Mouse (Mus musculus) MEL (cell line): Measurements from ENCODE around the gene Ispd.

ENCODE experiments used
- CTCF ChIP-seq, 3 experiments: IDR thresholded peaks in 2 of 3; conservative IDR thresholded peaks in 1 of 3; 2 replicates each; pipeline ENCODE4 v1.5.1; 2011 to 2012; ENCODE audit warnings: low read length in 3 of 3, low read depth in 2 of 3, mild to moderate bottlenecking in 2 of 3, improper control_type of control experiment in 1 of 3, inconsistent platforms in 1 of 3, mixed read lengths in 1 of 3, moderate library complexity in 1 of 3; ENCODE audit not compliant: control insufficient read depth in 1 of 3, insufficient read depth in 1 of 3, poor library complexity in 1 of 3, severe bottlenecking in 1 of 3
- MAFK ChIP-seq: IDR thresholded peaks from 2 replicates; pipeline ENCODE4 v1.6.1; 2011; ENCODE audit warnings: low read depth, mild to moderate bottlenecking, low read length, improper control_type of control experiment, borderline replicate concordance

DNA sequence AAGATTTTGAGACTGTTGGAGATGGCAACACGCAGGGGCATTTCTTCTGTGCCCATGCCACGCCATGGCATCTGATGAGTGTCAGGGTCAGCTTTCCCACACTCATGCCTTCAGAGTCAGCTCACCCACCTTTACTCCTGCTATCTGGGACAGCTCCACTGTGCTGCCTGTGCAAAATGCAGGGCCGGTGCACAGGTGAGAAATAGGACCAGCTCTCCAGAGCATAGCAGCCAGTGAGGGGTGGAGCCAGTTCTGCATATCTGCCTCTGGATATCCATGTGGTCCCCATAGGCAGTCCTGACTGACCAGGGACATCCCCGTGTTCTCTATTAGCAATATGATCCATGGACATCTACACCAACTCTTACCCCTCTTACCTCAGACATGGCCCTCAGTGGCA is 297.0 kb downstream of the Ispd start:
- no peak for TF ChIP-seq MAFK
- no peak for TF ChIP-seq CTCF (IDR thresholded peaks at IDR 0.05 in 2 of 3, conservative IDR thresholded peaks at IDR 0.05 in 1 of 3; ENCODE audit: control insufficient read depth in 1 of 3, insufficient read depth in 1 of 3, low read depth in 2 of 3, low read length in 3 of 3, poor library complexity in 1 of 3, severe bottlenecking in 1 of 3)
